Mouse (Mus musculus) urinary bladder, postnatal 36 days (tissue): Measurements from ENCODE around the gene Itgb3.

ENCODE experiments used
- DNase-seq, 2 experiments: peaks; one replicate each; pipeline ENCODE4 v3.0.0; 2022; ENCODE audit warnings: low spot score in 2 of 2, mixed read lengths in 1 of 2

Gene Itgb3

DNA sequence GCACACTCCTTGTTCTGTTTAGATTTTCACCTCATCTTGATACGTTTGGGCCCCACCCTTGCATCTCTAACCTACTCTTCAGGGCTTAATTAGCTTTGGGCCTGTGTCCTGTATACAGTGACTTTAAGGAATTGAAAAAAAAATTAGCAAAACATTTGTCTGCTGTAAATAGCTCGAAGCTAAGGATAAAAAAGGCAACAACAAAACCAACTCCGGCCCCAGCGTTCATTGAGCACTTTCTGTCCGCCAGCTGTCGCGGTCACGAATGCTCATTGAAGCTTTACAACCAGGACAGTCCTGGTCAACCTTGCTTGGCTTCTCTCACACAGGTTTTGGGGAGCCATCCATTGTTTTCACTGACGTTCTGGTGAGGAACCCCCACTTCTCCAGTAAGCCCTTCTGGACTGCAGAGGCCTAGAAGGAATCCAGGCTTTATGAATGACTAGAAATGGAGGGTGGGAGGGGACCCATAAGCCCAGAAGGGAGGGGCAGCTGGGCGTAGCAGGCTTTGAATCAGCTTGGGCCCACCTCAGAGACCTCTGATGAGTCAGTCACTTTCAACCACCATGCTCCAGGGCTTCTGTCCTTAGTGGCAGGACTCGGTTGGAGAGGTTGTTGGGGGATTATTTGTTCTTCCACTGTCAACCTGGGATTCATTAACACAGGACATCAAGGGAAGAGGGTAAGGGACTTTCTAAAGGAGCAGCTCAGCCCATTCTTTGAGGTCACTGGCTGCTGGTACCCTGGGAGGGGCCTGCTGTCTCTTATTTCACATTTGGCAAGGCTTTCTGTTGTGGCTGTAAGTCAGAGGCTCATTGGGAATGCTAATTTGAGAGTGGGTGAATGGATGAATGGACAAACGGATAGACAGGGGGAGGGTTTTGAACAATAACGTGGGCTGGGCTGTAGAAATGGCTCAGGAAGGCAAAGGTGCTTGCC is 11.6 kb downstream of the Itgb3 start:
- no peak for DNase-seq

DNA sequence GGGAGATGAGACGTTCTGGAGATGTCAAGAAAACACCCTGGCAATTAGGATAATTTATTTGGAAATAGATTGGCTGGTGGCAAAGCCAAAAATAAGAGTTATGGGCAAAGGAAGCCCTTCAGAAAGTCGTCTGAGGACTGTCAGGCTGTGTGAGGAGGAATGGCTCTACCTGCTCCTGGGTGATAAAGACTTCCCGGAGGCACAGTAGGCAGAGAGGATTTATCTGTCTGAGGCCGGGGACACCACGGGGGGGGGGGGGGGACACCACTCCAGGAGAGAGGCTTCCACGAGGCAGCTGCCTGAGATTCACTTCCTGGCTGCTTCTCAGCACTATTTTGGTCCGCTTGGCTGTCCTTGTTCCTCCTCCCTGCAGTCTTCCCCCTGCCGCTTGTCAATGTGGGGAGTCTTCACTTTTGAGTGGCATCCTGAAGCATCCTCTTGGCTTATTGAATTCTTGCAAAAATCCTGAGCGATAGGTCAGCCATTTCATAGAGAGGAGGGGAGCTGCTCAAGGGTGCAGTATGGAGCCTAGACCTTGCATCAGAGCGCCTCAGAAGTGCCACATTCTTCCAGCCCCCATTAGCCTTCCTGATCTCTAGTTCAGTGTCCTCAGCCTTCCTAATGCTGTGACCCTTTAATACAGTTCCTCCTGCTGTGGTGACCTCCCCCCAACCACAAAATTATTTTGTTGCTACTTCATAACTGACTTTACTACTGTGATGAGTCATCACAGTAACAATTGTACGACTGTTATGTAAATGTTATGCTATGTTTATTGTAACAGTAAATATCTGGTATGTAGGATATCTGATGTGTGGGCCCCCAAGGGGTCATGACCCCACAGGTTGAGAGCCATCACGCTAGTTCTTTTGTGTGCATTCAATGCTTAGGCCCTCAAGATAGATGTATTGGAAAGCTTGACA is 14.5 kb downstream of the Itgb3 start:
- no peak for DNase-seq

- peak; percentile 18 to 38 for DNase-seq
These were observed 17.1 kb downstream of the Itgb3 start for GRCm38 (mm10) chr11:104624791-104625391.

DNA sequence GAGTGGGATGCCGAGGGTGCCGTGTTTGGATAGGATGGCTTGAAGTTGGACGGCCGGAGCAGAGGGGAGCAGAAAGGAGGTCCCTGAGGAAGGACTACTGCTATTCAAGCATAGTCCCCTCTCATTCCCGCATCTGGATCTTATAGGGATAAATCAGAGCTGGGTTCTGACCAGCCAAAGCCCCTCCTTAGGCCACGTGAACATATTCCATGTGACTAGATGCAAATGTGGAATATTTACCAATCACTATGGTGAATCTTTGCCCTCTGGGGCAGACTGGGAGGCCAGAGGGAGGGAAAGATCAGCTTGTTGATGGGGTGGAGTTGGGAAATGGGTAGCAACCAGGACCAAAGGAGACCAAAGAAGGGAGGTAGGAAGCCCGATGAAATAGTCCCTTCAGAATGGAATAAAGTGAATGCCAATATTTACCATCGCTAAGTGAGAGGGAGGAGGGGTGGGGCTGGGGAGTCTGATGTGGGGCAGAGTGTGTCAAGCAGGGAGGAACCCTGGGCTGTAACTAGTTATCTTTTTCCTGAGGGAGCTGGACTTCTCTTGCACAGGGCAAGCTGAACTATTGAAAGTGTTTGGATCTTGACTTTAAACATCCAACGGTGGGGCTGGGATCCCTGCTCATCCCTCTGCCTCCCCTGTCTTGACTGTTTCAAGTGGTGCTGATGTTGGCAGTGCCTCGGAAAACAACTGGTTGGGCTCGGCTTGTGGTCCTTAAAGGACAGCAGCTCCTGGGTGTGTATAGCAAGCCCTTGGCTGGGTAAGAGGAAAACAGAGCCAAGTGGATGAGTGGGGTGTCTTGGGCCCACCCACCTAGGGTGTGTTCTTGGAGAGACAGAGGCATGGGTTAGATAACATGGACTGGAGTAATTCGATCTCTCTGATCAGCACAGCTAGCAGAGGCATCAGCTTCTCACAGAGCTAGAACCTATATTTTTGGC is 17.9 kb downstream of the Itgb3 start:
- peak; percentile 44 to 71 for DNase-seq

DNA sequence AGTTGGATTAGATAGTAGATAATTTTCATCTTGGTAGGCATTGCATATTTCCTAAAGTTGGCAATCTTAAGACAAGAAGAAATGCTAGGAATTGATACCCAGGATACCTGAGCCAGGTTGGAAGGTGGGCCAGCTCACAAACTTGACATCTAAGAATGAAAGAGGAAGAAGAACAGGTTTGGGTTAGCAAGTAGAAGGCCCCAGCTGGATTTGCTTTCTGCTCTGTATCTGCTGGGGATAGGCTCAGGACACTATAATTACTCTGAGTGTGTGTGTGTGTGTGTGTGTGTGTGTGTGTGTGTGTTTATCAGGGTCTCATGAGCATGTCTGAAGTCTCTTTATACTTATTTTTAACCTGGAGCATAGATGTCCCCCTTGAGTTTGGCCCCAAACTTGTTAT is 18.8 kb downstream of the Itgb3 start:
- DNase-seq, result no peak

GRCm38 (mm10) chr11:104627616-104628301 is 20.0 kb downstream of the Itgb3 start:
- DNase-seq, result peak in 1 of 2 experiments; percentile 33

- DNase-seq, result no peak
These were observed 20.8 kb downstream of the Itgb3 start for GRCm38 (mm10) chr11:104628566-104628965.

- DNase-seq, result no peak
These were observed 22.5 kb downstream of the Itgb3 start for GRCm38 (mm10) chr11:104630185-104630835.

DNA sequence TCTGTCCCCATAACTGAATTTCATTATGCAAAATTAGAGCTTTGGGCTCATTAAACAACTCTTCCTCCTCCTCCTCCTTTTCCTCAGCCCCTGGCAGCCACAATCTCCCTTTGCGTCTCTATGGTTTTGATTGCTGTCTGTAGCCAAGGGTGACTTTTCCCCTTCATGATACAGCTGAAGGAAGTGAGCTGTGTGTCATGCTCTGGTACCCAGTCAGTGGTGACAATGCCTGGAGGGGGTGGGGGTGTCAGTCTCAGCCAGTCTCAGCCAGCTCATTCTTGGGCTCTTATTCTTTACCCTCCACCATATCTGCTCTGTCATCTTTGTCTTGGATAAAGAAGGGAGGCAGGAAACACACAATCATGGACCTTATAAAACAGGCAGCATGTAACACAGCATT is 23.5 kb downstream of the Itgb3 start:
- DNase-seq, result no peak

GRCm38 (mm10) chr11:104637010-104637409 is 29.2 kb downstream of the Itgb3 start:
- no peak for DNase-seq

DNA sequence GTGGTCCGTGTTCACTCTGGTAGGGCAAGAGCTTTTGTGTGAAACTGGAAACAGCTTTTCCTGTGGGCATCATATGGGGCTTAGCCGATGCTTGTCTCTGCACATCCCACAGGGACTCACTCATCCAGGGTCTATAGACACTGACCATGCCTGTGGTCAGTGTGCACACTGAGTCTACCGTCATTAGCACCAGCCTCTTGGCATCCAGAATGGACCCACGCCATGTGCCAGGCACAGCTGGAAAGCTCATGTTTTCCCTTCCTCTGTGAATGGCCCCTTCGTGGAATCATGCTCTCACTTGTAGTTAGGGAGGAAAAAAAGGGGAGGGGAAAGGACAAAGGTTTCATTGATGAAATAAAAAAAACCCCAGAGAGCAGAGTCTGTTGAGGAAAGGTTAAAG is 30.2 kb downstream of the Itgb3 start:
- no peak for DNase-seq

- DNase-seq, result no peak
These were observed 31.1 kb downstream of the Itgb3 start for GRCm38 (mm10) chr11:104638906-104639305.

- no peak for DNase-seq
These were observed 31.8 kb downstream of the Itgb3 start for GRCm38 (mm10) chr11:104639634-104640033.

DNA sequence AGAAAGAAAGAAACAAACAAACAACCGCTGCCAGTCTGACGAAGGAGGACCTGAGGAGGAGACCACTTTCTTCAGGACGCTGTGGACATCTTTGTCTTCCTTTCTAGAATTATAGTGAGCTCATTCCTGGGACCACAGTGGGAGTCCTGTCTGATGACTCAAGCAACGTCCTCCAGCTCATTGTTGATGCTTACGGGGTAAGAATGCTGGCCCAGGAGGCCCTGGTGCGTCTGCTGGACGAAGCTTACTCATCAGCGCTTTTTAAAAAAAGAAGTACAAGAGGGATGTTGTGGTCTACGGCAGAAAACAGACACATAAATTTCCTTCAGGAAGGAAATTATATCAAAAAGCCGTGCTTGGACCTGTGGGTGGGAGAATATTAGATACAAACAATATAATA is 33.1 kb downstream of the Itgb3 start:
- no peak for DNase-seq

- no peak for DNase-seq
These were observed 35.4 kb downstream of the Itgb3 start for GRCm38 (mm10) chr11:104643236-104643635.

DNA sequence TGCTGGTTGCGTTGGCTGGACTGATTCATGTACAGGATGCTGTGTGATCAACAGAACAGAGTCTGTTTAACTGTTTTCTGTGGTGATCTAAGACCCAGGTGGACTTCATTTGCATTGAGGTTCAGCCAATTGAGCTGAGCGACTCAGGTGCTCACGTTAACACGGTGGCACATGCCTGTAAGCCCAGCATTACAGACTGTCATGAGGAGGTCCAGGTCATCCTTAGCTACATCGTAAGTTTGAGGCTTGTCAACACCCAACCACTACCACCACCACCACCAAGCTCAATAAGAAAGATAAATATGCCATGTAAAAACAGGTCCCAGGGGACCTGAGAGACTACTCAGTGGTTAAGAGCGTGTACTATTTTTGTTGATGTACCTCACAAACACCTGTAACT is 37.6 kb downstream of the Itgb3 start:
- no peak for DNase-seq

- no peak for DNase-seq
These were observed 38.4 kb downstream of the Itgb3 start for GRCm38 (mm10) chr11:104646173-104646572.

- DNase-seq, result no peak
These were observed 38.8 kb downstream of the Itgb3 start for GRCm38 (mm10) chr11:104646611-104647010.

DNA sequence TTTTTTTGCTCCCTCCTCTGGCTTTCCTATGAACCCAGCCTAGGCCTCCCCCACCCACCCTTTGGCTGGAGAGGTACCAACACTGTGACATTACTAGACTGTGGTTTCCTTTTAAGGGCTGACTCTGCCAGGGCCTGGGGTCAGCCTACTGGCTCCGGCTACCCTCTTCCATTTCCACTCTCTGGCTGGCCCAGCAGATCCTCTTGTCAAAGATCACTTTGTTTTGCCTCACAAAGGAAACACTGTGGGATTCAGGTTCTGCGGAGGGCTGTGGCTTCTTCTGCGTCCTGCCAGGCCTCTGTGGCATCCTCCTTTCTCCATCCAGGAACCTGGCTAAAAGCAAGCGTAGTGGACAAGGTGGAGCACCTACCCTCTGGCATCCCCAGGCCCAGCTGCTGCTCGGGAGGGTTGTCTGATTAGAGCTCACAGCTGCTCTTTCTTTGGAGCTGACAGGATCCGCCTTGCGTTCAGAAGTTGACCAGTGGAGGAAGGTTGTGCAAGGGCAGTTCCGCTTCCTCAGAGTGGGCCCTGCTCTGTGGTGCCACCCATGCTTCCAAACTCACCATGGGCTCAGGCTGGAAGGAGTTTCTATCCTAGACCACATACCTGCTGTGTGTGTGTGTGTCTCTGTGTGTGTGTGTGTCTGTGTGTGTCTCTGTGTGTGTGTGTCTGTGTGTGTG is 39.5 kb downstream of the Itgb3 start:
- DNase-seq, result no peak
